Mouse (Mus musculus): ENCODE data around the gene Dnajc2.
"Not testable (repeated sequence)": the region's sequence is repeated elsewhere in the genome, so short reads cannot be mapped to it uniquely, and the experiment has no call there.

The Dnajc2 gene

GRCm38 (mm10) chr5:21739881-21740280, 45.2 kb downstream of the Dnajc2 start:
- no peak for DNase-seq (ENCODE audit: low spot score)

- DNase-seq (ENCODE audit: low spot score): no peak
Measured at GRCm38 (mm10) chr5:21739120-21739519, 45.9 kb downstream of the Dnajc2 start.

- DNase-seq (ENCODE audit: low spot score): no peak
Measured at GRCm38 (mm10) chr5:21737620-21738019, 47.4 kb downstream of the Dnajc2 start.

GRCm38 (mm10) chr5:21736956-21737585, 48.0 kb downstream of the Dnajc2 start, which contains the start of gene Pmpcb:
Gene Pmpcb (plus strand): TSS chr5:21737141.
- DNase-seq (ENCODE audit: low spot score): peak; percentile 90

- DNase-seq (ENCODE audit: low spot score): no peak
Measured at GRCm38 (mm10) chr5:21736046-21736445, 49.0 kb downstream of the Dnajc2 start.

- peak; percentile 62 for DNase-seq (ENCODE audit: low spot score)
Measured at GRCm38 (mm10) chr5:21735584-21735983, 49.5 kb downstream of the Dnajc2 start.

GRCm38 (mm10) chr5:21735100-21735499, 50.0 kb downstream of the Dnajc2 start:
- no peak for DNase-seq (ENCODE audit: low spot score)

GRCm38 (mm10) chr5:21732930-21733329, 52.1 kb downstream of the Dnajc2 start:
- DNase-seq (ENCODE audit: low spot score): peak; percentile 26

GRCm38 (mm10) chr5:21732177-21732911, 52.7 kb downstream of the Dnajc2 start:
- DNase-seq (ENCODE audit: low spot score): no peak

- DNase-seq (ENCODE audit: low spot score): no peak
Measured at GRCm38 (mm10) chr5:21729107-21729506, 55.9 kb downstream of the Dnajc2 start.

- DNase-seq (ENCODE audit: low spot score): no peak
Measured at GRCm38 (mm10) chr5:21724872-21725271, 60.2 kb downstream of the Dnajc2 start.

GRCm38 (mm10) chr5:21724427-21724826, 60.6 kb downstream of the Dnajc2 start:
- no peak for DNase-seq (ENCODE audit: low spot score)

- no peak for DNase-seq (ENCODE audit: low spot score)
Measured at GRCm38 (mm10) chr5:21719209-21719608, 65.8 kb downstream of the Dnajc2 start.

- DNase-seq (ENCODE audit: low spot score): no peak
Measured at GRCm38 (mm10) chr5:21718546-21718945, 66.5 kb downstream of the Dnajc2 start.

- no peak for DNase-seq (ENCODE audit: low spot score)
Measured at GRCm38 (mm10) chr5:21717165-21717715, 67.8 kb downstream of the Dnajc2 start.

GRCm38 (mm10) chr5:21714447-21714846, 70.6 kb downstream of the Dnajc2 start:
- no peak for DNase-seq (ENCODE audit: low spot score)

GRCm38 (mm10) chr5:21712127-21712715, 72.8 kb downstream of the Dnajc2 start:
- DNase-seq (ENCODE audit: low spot score): no peak

GRCm38 (mm10) chr5:21708011-21708410, 77.0 kb downstream of the Dnajc2 start:
- DNase-seq (ENCODE audit: low spot score): not testable (repeated sequence)
